Mouse (Mus musculus) spleen, adult 18-20 months (tissue): Measurements from ENCODE around the gene Moxd2.

Source experiments
- DNase-seq, 2 experiments: peaks; one replicate each; pipeline ENCODE4 v3.0.0; 2022; ENCODE audit warnings: mixed read lengths in 2 of 2

Moxd2 gene

GRCm38 (mm10) chr6:40887394-40887793, at the start of gene Moxd2:
Gene Moxd2, minus strand, starts transcription at chr6:40887494.
- no peak for DNase-seq

DNA sequence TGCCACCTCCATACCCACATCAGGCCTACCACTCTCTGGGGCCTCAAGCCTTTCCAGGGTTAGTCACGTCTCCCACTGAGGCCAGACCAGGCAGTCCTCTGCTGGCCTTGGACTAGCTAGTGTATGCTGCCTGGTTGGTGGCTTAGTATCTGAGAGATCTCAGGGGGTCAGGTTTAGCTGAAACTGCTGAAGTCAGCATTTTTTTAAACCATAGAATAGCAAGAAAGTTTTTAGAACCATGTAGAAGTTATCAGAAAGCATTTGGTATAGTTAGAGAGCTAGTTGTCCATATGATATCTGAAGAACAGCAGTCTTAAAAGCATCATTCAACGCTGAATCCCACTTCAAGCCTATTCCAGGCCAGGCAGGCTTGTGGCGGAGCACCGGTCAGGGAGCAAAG, 32.7 kb upstream of the Moxd2 start:
- no peak for DNase-seq

GRCm38 (mm10) chr6:40900287-40900686, 13.0 kb upstream of the Moxd2 start, which contains the start of gene Prss58:
Gene Prss58, minus strand, starts transcription at chr6:40900387.
- DNase-seq, result no peak

- no peak for DNase-seq
These were observed 7.4 kb upstream of the Moxd2 start for GRCm38 (mm10) chr6:40894716-40895115.

GRCm38 (mm10) chr6:40893577-40893976, 6.3 kb upstream of the Moxd2 start:
- DNase-seq, result peak; percentile 22 to 70

DNA sequence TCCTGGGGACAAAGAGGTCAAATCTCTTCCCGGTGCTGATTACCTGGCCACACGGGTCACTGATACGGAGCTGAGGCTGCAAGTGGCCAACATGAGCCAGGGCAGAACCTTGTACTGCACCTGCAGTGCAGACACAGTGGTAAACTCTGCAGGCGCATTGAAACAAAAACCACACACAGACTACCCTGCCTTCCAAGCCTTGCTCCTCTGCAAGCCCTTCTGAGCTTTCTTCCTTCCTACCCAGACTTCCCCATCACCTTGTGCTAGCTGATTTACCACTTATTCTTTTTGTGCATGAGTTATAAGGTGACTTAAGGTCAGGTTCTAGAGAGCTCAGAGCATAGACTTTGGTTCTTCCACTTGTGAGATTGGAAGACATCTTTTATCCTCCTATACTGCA, 4.5 kb upstream of the Moxd2 start:
- DNase-seq, result no peak

DNA sequence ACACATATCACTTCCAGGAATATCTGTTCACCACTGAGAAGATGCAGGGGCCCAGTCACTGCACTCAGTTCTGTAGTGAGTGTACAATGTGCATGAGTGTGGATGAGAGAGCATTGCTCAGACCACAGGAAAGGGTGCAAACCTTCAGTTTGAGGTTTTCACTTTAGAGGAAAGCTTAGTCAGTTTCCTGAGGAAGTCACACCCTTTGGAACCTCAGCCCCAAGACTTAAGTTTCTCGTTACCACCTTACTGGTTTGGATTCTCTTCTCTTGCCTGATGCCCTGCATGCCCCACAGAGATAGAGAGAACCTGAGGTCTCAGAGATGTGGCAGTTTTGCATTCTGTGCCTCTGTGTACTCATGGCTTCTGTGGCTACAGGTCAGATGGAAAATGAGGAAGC, 3.7 kb upstream of the Moxd2 start:
- no peak for DNase-seq

GRCm38 (mm10) chr6:40845283-40845682, 42.0 kb downstream of the Moxd2 start:
- DNase-seq, result no peak
